Mouse (Mus musculus) embryonic facial prominence, embryonic 11.5 days (tissue): ENCODE results near the gene Pgm1. TPM values are rescaled to one million over a fixed set of nuclear protein-coding genes. Genes with fewer than 3 reads are reported as not detected.
A peak's percentile ranks its signal among the peaks of the same experiment; 100 is the strongest.

Experiments
- ATAC-seq: fragments of 200-750 bp; cut with Nextera tagmentation; replicated peaks from 2 replicates; pipeline ENCODE4 v1.8.0; 2017; ENCODE audit warnings: low read depth; ENCODE audit not compliant: insufficient number of reproducible peaks, low FRiP score, low TSS enrichment
- DNase-seq: peaks from one replicate; pipeline ENCODE4 v3.0.0-alpha.2; 2015; ENCODE audit warnings: low spot score
- H3K27ac ChIP-seq: fragments of 300-500 bp; sonication (generic); replicated peaks from 2 replicates; pipeline ENCODE4 v1.5.1; 2014; ENCODE audit warnings: mild to moderate bottlenecking, low read depth, low read length, control low read depth
- H3K27me3 ChIP-seq: fragments of 300-500 bp; sonication (generic); 2 replicates; pipeline ENCODE4 v1.6.1; 2014; ENCODE audit warnings: mild to moderate bottlenecking, low read length, moderate library complexity, mixed read lengths; ENCODE audit not compliant: control insufficient read depth, insufficient read depth
- H3K36me3 ChIP-seq: fragments of 300-500 bp; sonication (generic); replicated peaks from 2 replicates; pipeline ENCODE4 v1.6.1; 2014; ENCODE audit warnings: low read depth, mild to moderate bottlenecking, low read length, moderate library complexity, mixed read lengths; ENCODE audit not compliant: control insufficient read depth, insufficient read depth
- H3K4me1 ChIP-seq: fragments of 300-500 bp; sonication (generic); 2 replicates; pipeline ENCODE4 v1.6.1; 2014; ENCODE audit warnings: low read length, mixed read lengths; ENCODE audit not compliant: control insufficient read depth, insufficient read depth
- H3K4me2 ChIP-seq: fragments of 300-500 bp; sonication (generic); 2 replicates; pipeline ENCODE4 v1.6.1; 2014; ENCODE audit warnings: low read depth, mild to moderate bottlenecking, control low read depth, low read length, moderate library complexity
- H3K4me3 ChIP-seq: fragments of 300-500 bp; sonication (generic); 2 replicates; pipeline ENCODE4 v1.5.1; 2014; ENCODE audit warnings: low read depth, low read length, control low read depth
- H3K9ac ChIP-seq: fragments of 300-500 bp; sonication (generic); replicated peaks from 2 replicates; pipeline ENCODE4 v1.6.1; 2014; ENCODE audit warnings: mild to moderate bottlenecking, control low read depth, low read length
- H3K9me3 ChIP-seq: fragments of 300-500 bp; sonication (generic); replicated peaks from 2 replicates; pipeline ENCODE4 v1.6.1; 2016; ENCODE audit warnings: mild to moderate bottlenecking, low read length, inconsistent platforms, mixed read lengths; ENCODE audit not compliant: control insufficient read depth
- WGBS: fragments of 180-500 bp; shearing (Covaris S2); extraction: QIAGEN DNeasy Blood & Tissue Kit; methylation state at CpG from one replicate; pipeline ENCODE4 v1.1.7; 2014; 5-methylcytosine and 5-hydroxymethylcytosine counted together
- polyA plus RNA-seq: library from polyadenylated mRNA; unstranded; fragments of >200 nt; fragmentation: Nextera tagmentation; extraction: Ambion mirVana; gene quantifications from 2 replicates; pipeline ENCODE4 v1.2.1, GENCODE M21; 2014

Pgm1 gene
- 53.8 and 58.2 TPM in 2 replicates for polyA plus RNA-seq

DNA sequence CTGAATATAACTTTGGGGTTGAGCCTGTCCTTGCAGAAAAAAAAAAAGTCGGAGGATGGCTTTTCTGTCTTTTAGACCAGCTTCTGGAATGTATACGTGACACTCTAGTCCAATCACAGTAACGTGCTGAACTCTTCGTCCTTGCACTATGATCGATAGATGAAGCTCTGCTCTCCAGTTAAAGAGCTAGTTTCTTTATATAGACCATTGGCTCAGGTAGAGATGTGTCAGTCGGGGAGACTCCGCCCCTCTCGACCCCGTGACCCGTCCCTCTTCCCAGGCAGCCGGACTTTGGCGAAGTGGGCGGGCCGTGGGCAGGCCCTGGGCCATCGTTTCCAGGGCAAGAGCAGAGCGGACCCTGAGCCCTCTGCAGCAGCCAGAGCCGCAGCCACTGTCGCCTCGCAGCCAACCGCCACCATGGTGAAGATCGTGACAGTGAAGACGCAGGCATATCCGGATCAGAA is at the start of gene Pgm1:
Gene Pgm1, plus strand, starts transcription at position 266 of the 464 bp plus-strand sequence.
- H3K9me3 ChIP-seq = no peaks in the 10 kb centered on the region
- WGBS = 4% methylated on average over 23 of the region's 23 CpGs
- DNase-seq = no peak

DNA sequence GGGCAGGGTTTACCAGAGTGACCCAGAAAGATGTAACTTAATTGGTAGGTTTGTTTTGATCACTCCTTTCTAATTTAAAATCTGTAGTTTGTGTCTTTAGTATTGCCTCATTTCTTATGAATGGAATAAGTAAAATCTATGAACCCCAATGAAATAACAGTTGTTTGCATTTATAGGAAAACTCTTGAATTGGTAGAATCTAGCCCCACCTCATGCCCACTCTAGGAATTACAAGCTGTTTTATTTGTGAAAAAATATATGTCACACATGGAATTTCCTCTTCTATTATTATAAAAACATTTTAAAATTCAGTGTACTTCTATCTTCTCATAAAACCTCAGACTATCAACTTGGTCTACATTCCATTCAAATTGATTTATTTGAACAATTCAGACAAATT is 47.3 kb upstream of the Pgm1 start:
- H3K27me3 ChIP-seq = no peaks in the 10 kb centered on the region
- no peak overlapping the region for H3K4me3 ChIP-seq
- H3K36me3 ChIP-seq = no peaks in the 10 kb centered on the region
- H3K9ac ChIP-seq = no peak overlapping the region
- no peak overlapping the region for H3K27ac ChIP-seq
- H3K9me3 ChIP-seq = no peaks in the 10 kb centered on the region
- no peaks in the 10 kb centered on the region for H3K4me1 ChIP-seq
- ATAC-seq = no peak
- no peak overlapping the region for H3K4me2 ChIP-seq
- DNase-seq = peak; percentile 64

More for the DNA sequence above, at the start of gene Pgm1:
- no peaks in the 10 kb centered on the region for H3K4me1 ChIP-seq
- peak within 1 kb of the TSS; percentile 56 for H3K27ac ChIP-seq
- peak; percentile 87 for ATAC-seq
- H3K36me3 ChIP-seq = no peaks in the 10 kb centered on the region
- H3K4me2 ChIP-seq = peak within 1 kb of the TSS; percentile 58
- peak within 1 kb of the TSS; percentile 66 for H3K9ac ChIP-seq
- H3K27me3 ChIP-seq = no peaks in the 10 kb centered on the region
- peak within 1 kb of the TSS; percentile 55 for H3K4me3 ChIP-seq

- Histone ChIP-seq H3K4me1 (no peaks in the 10 kb centered on the region), H3K9ac (no peak overlapping the region), H3K36me3 (no peaks in the 10 kb centered on the region), H3K4me2 (no peak overlapping the region), H3K27me3 (no peaks in the 10 kb centered on the region), H3K27ac (no peak overlapping the region), H3K4me3 (no peak overlapping the region), H3K9me3 (no peaks in the 10 kb centered on the region)
- DNase-seq (no peak), ATAC-seq (no peak)
These were observed 46.8 kb upstream of the Pgm1 start for GRCm38 (mm10) chr4:99882405-99882804.

DNA sequence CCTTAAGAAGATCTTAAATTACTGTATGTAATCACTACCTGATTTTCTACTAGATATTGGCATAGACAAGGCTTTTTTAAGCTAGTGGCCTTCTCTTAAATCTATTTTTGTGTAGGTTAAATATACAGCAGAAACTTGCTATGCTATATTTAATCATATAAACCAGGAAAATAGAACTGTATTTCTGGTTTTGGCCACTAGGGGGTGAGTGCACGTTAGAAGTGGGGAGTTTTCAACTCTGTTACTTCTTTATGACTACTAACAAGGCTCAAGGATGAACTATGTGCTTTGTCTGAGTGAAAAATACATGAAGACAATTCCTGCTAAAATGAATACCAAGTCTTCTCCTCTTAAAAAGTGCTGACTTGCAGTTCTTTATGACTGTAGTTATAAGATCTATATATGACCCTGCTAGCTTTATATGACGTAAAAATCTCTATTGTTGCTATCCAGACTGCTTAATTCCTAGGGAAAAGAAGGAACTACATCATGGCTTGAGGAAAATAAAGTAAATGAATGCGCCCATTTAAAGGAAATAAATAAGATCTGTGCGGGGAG is 15.2 kb upstream of the Pgm1 start:
- 66% methylated on average over 4 of the region's 4 CpGs for WGBS
- H3K4me1 ChIP-seq = no peaks in the 10 kb centered on the region
- H3K9me3 ChIP-seq = no peaks in the 10 kb centered on the region
- H3K4me2 ChIP-seq = no peak overlapping the region
- no peaks in the 10 kb centered on the region for H3K36me3 ChIP-seq
- H3K27me3 ChIP-seq = no peaks in the 10 kb centered on the region
- no peak overlapping the region for H3K27ac ChIP-seq
- no peak overlapping the region for H3K9ac ChIP-seq
- DNase-seq (peak; percentile 83), ATAC-seq (no peak)
- no peak overlapping the region for H3K4me3 ChIP-seq

- Histone ChIP-seq H3K36me3 (no peaks in the 10 kb centered on the region), H3K27me3 (no peaks in the 10 kb centered on the region), H3K4me1 (no peaks in the 10 kb centered on the region), H3K4me2 (no peak overlapping the region), H3K9me3 (no peaks in the 10 kb centered on the region), H3K9ac (no peak overlapping the region), H3K27ac (no peak overlapping the region), H3K4me3 (no peak overlapping the region)
- DNase-seq (no peak), ATAC-seq (no peak)
- WGBS = 89% methylated on average over 4 of the region's 4 CpGs
These were observed 2.8 kb upstream of the Pgm1 start for GRCm38 (mm10) chr4:99926380-99926779.

GRCm38 (mm10) chr4:99928521-99928920 is 693 bp upstream of the Pgm1 start:
- Histone ChIP-seq H3K27me3 (no peaks in the 10 kb centered on the region), H3K4me3 (no peak overlapping the region), H3K4me1 (no peaks in the 10 kb centered on the region), H3K27ac (no peak overlapping the region), H3K36me3 (no peaks in the 10 kb centered on the region), H3K9ac (no peak overlapping the region), H3K9me3 (no peaks in the 10 kb centered on the region), H3K4me2 (no peak overlapping the region)
- ATAC-seq = no peak
- DNase-seq = no peak
- 70% methylated on average over 6 of the region's 6 CpGs for WGBS

- peak; percentile 93 for ATAC-seq
- peak within 1 kb of the TSS; percentile 55 for H3K4me3 ChIP-seq
- peak within 1 kb of the TSS; percentile 66 for H3K9ac ChIP-seq
- no peaks in the 10 kb centered on the region for H3K4me1 ChIP-seq
- H3K36me3 ChIP-seq = no peaks in the 10 kb centered on the region
- peak; percentile 81 for DNase-seq
- under 1% methylated on average over 57 of the region's 57 CpGs for WGBS
- no peaks in the 10 kb centered on the region for H3K27me3 ChIP-seq
- H3K9me3 ChIP-seq = no peaks in the 10 kb centered on the region
- H3K4me2 ChIP-seq = peak within 1 kb of the TSS; percentile 58
- peak within 1 kb of the TSS; percentile 56 for H3K27ac ChIP-seq
These were observed 651 bp downstream of the Pgm1 start, which contains the start of gene Itgb3bp for GRCm38 (mm10) chr4:99929613-99930517. TSS of gene Itgb3bp (minus strand) at chr4:99929813.
